ENCODE assay signal across 17 mouse cellular contexts in genomic region chr7:37695066-37695465, GRCm38 (mm10).
A peak's percentile ranks its signal among the peaks of the same experiment; 100 is the strongest.
DNase-seq lines count a peak whose midpoint lies in the region; ATAC-seq and TF ChIP-seq lines count a peak whose summit lies in the region.
"Had no signal": no experiment of that assay in that cellular context is flagged by ENCODE, and none has a peak within 500 bp of the region (broad histone marks: within the 10 kb centered on the region; RNA-seq: fewer than 3 reads in every experiment).

No protein-coding gene starts in this region.

- no peak for TF ChIP-seq POLR2A in ES-Bruce4 (IDR thresholded peaks at IDR 0.05; ENCODE audit: insufficient read depth, low read length)

- no peak overlapping the region for H3K4me2 ChIP-seq in hindbrain, embryonic 11.5 days (replicated peaks; ENCODE audit: low read depth, low read length)
- H3K4me2 ChIP-seq in hindbrain, postnatal 0 days (ENCODE audit: low read depth, low read length): no peak overlapping the region
- H3K4me2 ChIP-seq in hindbrain, embryonic 13.5 days: no peak overlapping the region
- H3K4me2 ChIP-seq: liver, embryonic 13.5 days; midbrain, embryonic 12.5 days had no signal

- no peak overlapping the region for H3K9ac ChIP-seq in hindbrain, embryonic 11.5 days (ENCODE audit: low read depth, low read length)
- H3K9ac ChIP-seq in hindbrain, postnatal 0 days (replicated peaks; ENCODE audit: low read length): no peak overlapping the region
- no peak overlapping the region for H3K9ac ChIP-seq in ES-Bruce4 (ENCODE audit: low read depth, poor library complexity, severe bottlenecking)
- H3K9ac ChIP-seq in hindbrain, embryonic 13.5 days: no peak overlapping the region
- H3K9ac ChIP-seq: liver, embryonic 13.5 days; midbrain, embryonic 12.5 days had no signal

- no peak for DNase-seq in hindbrain, embryonic 11.5 days (ENCODE audit: low spot score)
- DNase-seq in hindbrain, postnatal 0 days (ENCODE audit: low spot score): no peak
- peak; percentile 3 for DNase-seq in 3T3-L1 (ENCODE audit: low read depth, low spot score)
- no peak for DNase-seq in kidney, adult 18-20 months
- DNase-seq in thymus, postnatal 25 days: no peak
- DNase-seq: cerebellum, adult 9-10 months; heart, adult 2 months; heart, postnatal 4 days; kidney, adult 2 months; kidney, postnatal 4 days; liver, embryonic 13.5 days; lung, postnatal 10 days; right cerebral cortex, postnatal 14 days had no signal

- peak; percentile 96 for TF ChIP-seq EP300 in ES-Bruce4 (IDR thresholded peaks at IDR 0.05; ENCODE audit: insufficient read depth, low read depth, low read length)

- H3K4me3 ChIP-seq in hindbrain, embryonic 11.5 days (ENCODE audit: low read depth, low read length): no peak overlapping the region
- no peak overlapping the region for H3K4me3 ChIP-seq in hindbrain, postnatal 0 days (ENCODE audit: low read length)
- H3K4me3 ChIP-seq in ES-Bruce4 (ENCODE audit: low read depth, low read length): no peak overlapping the region
- H3K4me3 ChIP-seq in hindbrain, embryonic 13.5 days: no peak overlapping the region
- H3K4me3 ChIP-seq: heart, adult 2 months; liver, embryonic 13.5 days; midbrain, embryonic 12.5 days had no signal

- 0 out of 2 replicates have a peak overlapping the region, but pooled peaks have one; percentile 11 for H3K27ac ChIP-seq in hindbrain, embryonic 11.5 days (ENCODE audit: low read depth, low read length)
- no peak overlapping the region for H3K27ac ChIP-seq in hindbrain, postnatal 0 days
- H3K27ac ChIP-seq in ES-Bruce4 (ENCODE audit: insufficient read depth, low read length): peak overlapping the region; percentile 35; the same call in 1 of the 2 replicates
- peak overlapping the region; percentile 30; the same call in 1 of the 2 replicates for H3K27ac ChIP-seq in hindbrain, embryonic 13.5 days
- H3K27ac ChIP-seq: heart, adult 2 months; liver, embryonic 13.5 days had no signal

- H3K4me1 ChIP-seq in hindbrain, embryonic 11.5 days (replicated peaks; ENCODE audit: control insufficient read depth, insufficient read depth, low read length): 0 out of 2 replicates have a peak, but pooled peaks cover 3% of the 10 kb centered on the region
- no peaks in the 10 kb centered on the region for H3K4me1 ChIP-seq in hindbrain, postnatal 0 days (ENCODE audit: insufficient read depth, low read length)
- H3K4me1 ChIP-seq in ES-Bruce4 (ENCODE audit: control insufficient read depth, insufficient read depth, low read length): no peaks in the 10 kb centered on the region
- peaks cover 48% of the 10 kb centered on the region for H3K4me1 ChIP-seq in hindbrain, embryonic 13.5 days (replicated peaks)
- H3K4me1 ChIP-seq: liver, embryonic 13.5 days had no signal

- 0 out of 2 replicates have a peak, but pooled peaks have one; percentile 28 for ATAC-seq in hindbrain, embryonic 11.5 days (ENCODE audit: low FRiP score)
- ATAC-seq in hindbrain, postnatal 0 days: no peak
- no peak for ATAC-seq in hindbrain, embryonic 13.5 days (ENCODE audit: low FRiP score)

- 56% methylated on average over 5 of the region's 5 CpGs for WGBS in hindbrain, embryonic 11.5 days
- WGBS in hindbrain, postnatal 0 days: 34% methylated on average over 5 of the region's 5 CpGs
- WGBS in hindbrain, embryonic 13.5 days: 50% methylated on average over 5 of the region's 5 CpGs

- H3K36me3 ChIP-seq in hindbrain, embryonic 11.5 days (ENCODE audit: control insufficient read depth, insufficient read depth, low read length): no peaks in the 10 kb centered on the region
- H3K36me3 ChIP-seq in hindbrain, postnatal 0 days (ENCODE audit: insufficient read depth, low read length): no peaks in the 10 kb centered on the region
- no peaks in the 10 kb centered on the region for H3K36me3 ChIP-seq in ES-Bruce4 (ENCODE audit: control insufficient read depth, insufficient read depth, low read length, poor library complexity, severe bottlenecking)
- no peaks in the 10 kb centered on the region for H3K36me3 ChIP-seq in hindbrain, embryonic 13.5 days
- H3K36me3 ChIP-seq: G1E; liver, embryonic 13.5 days; midbrain, embryonic 12.5 days had no signal

- no peaks in the 10 kb centered on the region for H3K27me3 ChIP-seq in hindbrain, embryonic 11.5 days (ENCODE audit: control insufficient read depth, insufficient read depth, low read length)
- no peaks in the 10 kb centered on the region for H3K27me3 ChIP-seq in hindbrain, postnatal 0 days (ENCODE audit: insufficient read depth, low read length)
- H3K27me3 ChIP-seq in ES-Bruce4 (ENCODE audit: control insufficient read depth, insufficient read depth, low read length, poor library complexity, severe bottlenecking): no peaks in the 10 kb centered on the region
- no peaks in the 10 kb centered on the region for H3K27me3 ChIP-seq in hindbrain, embryonic 13.5 days
- H3K27me3 ChIP-seq: liver, embryonic 13.5 days; midbrain, embryonic 12.5 days had no signal

- H3K9me3 ChIP-seq in hindbrain, embryonic 11.5 days (ENCODE audit: control insufficient read depth, low read length): no peaks in the 10 kb centered on the region
- no peaks in the 10 kb centered on the region for H3K9me3 ChIP-seq in hindbrain, postnatal 0 days (ENCODE audit: low read length)
- H3K9me3 ChIP-seq in ES-Bruce4 (replicated peaks; ENCODE audit: control insufficient read depth, insufficient read depth, low read length, poor library complexity, severe bottlenecking): no peaks in the 10 kb centered on the region
- no peaks in the 10 kb centered on the region for H3K9me3 ChIP-seq in hindbrain, embryonic 13.5 days
- H3K9me3 ChIP-seq: liver, embryonic 13.5 days; midbrain, embryonic 12.5 days had no signal

- TF ChIP-seq CTCF in hindbrain, postnatal 0 days (IDR thresholded peaks at IDR 0.05; ENCODE audit: low read depth): no peak
- TF ChIP-seq CTCF in ES-Bruce4 (IDR thresholded peaks at IDR 0.05; ENCODE audit: low read depth, low read length): no peak
